Mouse (Mus musculus) heart, adult 2 months (tissue): Measurements from ENCODE around the gene Cplx3. TPM values are rescaled to one million over a fixed set of nuclear protein-coding genes. Genes with fewer than 3 reads are reported as not detected.

ENCODE experiments used
- DNase-seq, 2 experiments: peaks; one replicate each; pipeline ENCODE4 v3.0.0; 2021
- H3K27ac ChIP-seq: fragments of 200-600 bp; 2 replicates; pipeline ENCODE4 v1.8.1; 2022
- H3K27me3 ChIP-seq: fragments of 200-500 bp; 2 replicates; pipeline ENCODE4 v1.6.1; 2012; ENCODE audit warnings: mild to moderate bottlenecking, low read length, inconsistent platforms, mixed read lengths; ENCODE audit not compliant: control insufficient read depth, insufficient read depth
- H3K36me3 ChIP-seq: fragments of 200-500 bp; 2 replicates; pipeline ENCODE4 v1.6.1; 2012; ENCODE audit warnings: low read length, inconsistent platforms; ENCODE audit not compliant: control insufficient read depth, insufficient read depth
- H3K4me1 ChIP-seq: fragments of 200-500 bp; 2 replicates; pipeline ENCODE4 v1.6.1; 2011; ENCODE audit warnings: low read length; ENCODE audit not compliant: control insufficient read depth, insufficient read depth
- H3K4me3 ChIP-seq: fragments of 200-600 bp; 2 replicates; pipeline ENCODE4 v1.8.1; 2022
- H3K79me2 ChIP-seq: fragments of 200-500 bp; replicated peaks from 2 replicates; pipeline ENCODE4 v1.6.1; 2012; ENCODE audit warnings: mild to moderate bottlenecking, inconsistent platforms, low read length, moderate library complexity, mixed read lengths; ENCODE audit not compliant: control insufficient read depth, insufficient read depth
- H3K9ac ChIP-seq: fragments of 200-500 bp; 2 replicates; pipeline ENCODE4 v1.6.1; 2012; ENCODE audit warnings: low read depth, mild to moderate bottlenecking, control low read depth, inconsistent platforms, low read length, mixed read lengths
- CTCF ChIP-seq: fragments of 200-600 bp; IDR thresholded peaks from 2 replicates; pipeline ENCODE4 v1.8.1; 2022; ENCODE audit warnings: antibody characterized with exemption, mild to moderate bottlenecking, moderate library complexity
- EP300 ChIP-seq: fragments of 200-500 bp; IDR thresholded peaks from 2 replicates; pipeline ENCODE4 v1.6.1; 2011; ENCODE audit warnings: low read depth, low read length, control low read depth; ENCODE audit not compliant: insufficient read depth
- POLR2A ChIP-seq: fragments of 200-500 bp; IDR thresholded peaks from 2 replicates; pipeline ENCODE4 v1.6.1; 2011; ENCODE audit warnings: mild to moderate bottlenecking, low read depth, low read length, control low read depth; ENCODE audit not compliant: insufficient read depth
- whole genome bisulfite sequencing: fragments of 180-500 bp; shearing (Covaris S2); methylation state at CpG from one replicate; pipeline ENCODE4 v1.1.7; 2018; 5-methylcytosine and 5-hydroxymethylcytosine counted together
- intact Hi-C: fragments of 180-260 bp; cut with DNase I; formaldehyde crosslinking; loops from one replicate; pipeline ENCODE4 v1.15.1; 2025
- polyA plus RNA-seq: library from polyadenylated mRNA; depleted of rRNA; stranded (reverse); fragments of >200 nt; gene quantifications from 2 replicates; pipeline ENCODE4 v1.2.3, GENCODE M21; 2012
- total RNA-seq, 2 experiments: library from RNA; stranded (reverse); gene quantifications; 2 replicates each; pipeline ENCODE4 v1.2.3; 2021

Cplx3 gene
- total and polyA plus RNA-seq, 3 experiments = not detected

- peaks cover under 1% of the 10 kb centered on the region; the same call in 1 of the 2 replicates for H3K36me3 ChIP-seq
- peaks cover 9% of the 10 kb centered on the region for H3K79me2 ChIP-seq
- 4% methylated on average over 18 of the region's 18 CpGs for WGBS
Measured at GRCm38 (mm10) chr9:57644442-57644943, 38.4 kb upstream of the Cplx3 start.

GRCm38 (mm10) chr9:57643856-57644180 is 37.7 kb upstream of the Cplx3 start:
- peaks cover 37% of the 10 kb centered on the region for H3K4me1 ChIP-seq
- peak overlapping the region; percentile 44 for H3K9ac ChIP-seq
- H3K79me2 ChIP-seq = peaks cover 9% of the 10 kb centered on the region
- peak overlapping the region; percentile 20; the same call in 1 of the 2 replicates for H3K4me3 ChIP-seq
- WGBS = 34% methylated on average over 7 of the region's 7 CpGs
- intact Hi-C loops = no loop called here
- peak in 1 of 2 experiments; percentile 48 for DNase-seq
- no peaks in the 10 kb centered on the region for H3K27me3 ChIP-seq
- no peak for TF ChIP-seq EP300
- no peak for TF ChIP-seq POLR2A
- no peak for TF ChIP-seq CTCF
- peaks cover 4% of the 10 kb centered on the region; the same call in 1 of the 2 replicates for H3K36me3 ChIP-seq
- H3K27ac ChIP-seq = peak overlapping the region; percentile 95

More at GRCm38 (mm10) chr9:57644442-57644943, 38.4 kb upstream of the Cplx3 start:
- peak overlapping the region; percentile 98 for H3K9ac ChIP-seq
- no peaks in the 10 kb centered on the region for H3K27me3 ChIP-seq
- peak overlapping the region; percentile 95 for H3K27ac ChIP-seq
- TF ChIP-seq POLR2A = no peak
- TF ChIP-seq CTCF = no peak
- TF ChIP-seq EP300 = no peak
- intact Hi-C loops = no loop called here
- peak overlapping the region; percentile 95 for H3K4me3 ChIP-seq
- H3K4me1 ChIP-seq = peaks cover 35% of the 10 kb centered on the region
- no peak for DNase-seq

- Histone ChIP-seq H3K27me3 (no peaks in the 10 kb centered on the region), H3K36me3 (peaks cover 4% of the 10 kb centered on the region; the same call in 1 of the 2 replicates), H3K4me3 (no peak overlapping the region), H3K27ac (peak overlapping the region; percentile 33), H3K9ac (peak overlapping the region; percentile 44), H3K79me2 (peaks cover 11% of the 10 kb centered on the region), H3K4me1 (peaks cover 43% of the 10 kb centered on the region)
- intact Hi-C loops = no loop called here
- TF ChIP-seq CTCF = no peak
- no peak for TF ChIP-seq EP300
- no peak for TF ChIP-seq POLR2A
- WGBS = 64% methylated on average over 9 of the region's 9 CpGs
- no peak for DNase-seq
Measured at GRCm38 (mm10) chr9:57643169-57643855, 37.2 kb upstream of the Cplx3 start.

- peaks cover 4% of the 10 kb centered on the region; the same call in 1 of the 2 replicates for H3K36me3 ChIP-seq
- H3K79me2 ChIP-seq = peaks cover 11% of the 10 kb centered on the region
- 75% methylated on average over 13 of the region's 13 CpGs for WGBS
- no peak for TF ChIP-seq EP300
- TF ChIP-seq POLR2A = no peak
- TF ChIP-seq CTCF = no peak
- no peak overlapping the region; the same call in 1 of the 2 replicates for H3K27ac ChIP-seq
- no peak overlapping the region for H3K9ac ChIP-seq
- H3K4me3 ChIP-seq = no peak overlapping the region
- H3K4me1 ChIP-seq = peaks cover 53% of the 10 kb centered on the region
- H3K27me3 ChIP-seq = no peaks in the 10 kb centered on the region
- no peak for DNase-seq
- intact Hi-C loops = no loop called here
Measured at GRCm38 (mm10) chr9:57641775-57642550, 35.9 kb upstream of the Cplx3 start.

GRCm38 (mm10) chr9:57641022-57641421 is 34.9 kb upstream of the Cplx3 start:
- H3K36me3 ChIP-seq = peaks cover 4% of the 10 kb centered on the region; the same call in 1 of the 2 replicates
- H3K4me1 ChIP-seq = peaks cover 54% of the 10 kb centered on the region
- intact Hi-C loops = no loop called here
- no peak overlapping the region for H3K9ac ChIP-seq
- no peaks in the 10 kb centered on the region for H3K27me3 ChIP-seq
- peak overlapping the region; percentile 68 for H3K27ac ChIP-seq
- H3K4me3 ChIP-seq = no peak overlapping the region
- H3K79me2 ChIP-seq = peaks cover 11% of the 10 kb centered on the region
- no peak for DNase-seq
- WGBS = 33% methylated on average over 1 of the region's 1 CpGs
- TF ChIP-seq POLR2A (no peak), EP300 (no peak), CTCF (no peak)

- Histone ChIP-seq H3K79me2 (peaks cover 13% of the 10 kb centered on the region), H3K27me3 (no peaks in the 10 kb centered on the region), H3K4me3 (no peak overlapping the region), H3K4me1 (peaks cover 52% of the 10 kb centered on the region), H3K27ac (peak overlapping the region; percentile 68), H3K9ac (peak overlapping the region; percentile 52), H3K36me3 (peaks cover 4% of the 10 kb centered on the region; the same call in 1 of the 2 replicates)
- intact Hi-C loops = no loop called here
- 18% methylated on average over 15 of the region's 15 CpGs for WGBS
- peak; percentile 73 to 88 for DNase-seq
- TF ChIP-seq CTCF (no peak), EP300 (0 out of 2 replicates have a peak, but pooled peaks have one; percentile 54), POLR2A (peak; percentile 61; the same call in 1 of the 2 replicates)
Measured at GRCm38 (mm10) chr9:57640384-57640783, 34.3 kb upstream of the Cplx3 start.
